Mouse (Mus musculus) CD4-positive, CD25-positive, alpha-beta regulatory T cell, adult 4 months (primary cell): ENCODE results near the gene Slc10a6. TPM values are rescaled to one million over a fixed set of nuclear protein-coding genes. Genes with fewer than 3 reads are reported as not detected.

Source experiments
- ATAC-seq: one replicate; pipeline ENCODE4 v1.8.0; 2017
- polyA plus RNA-seq, 2 experiments: library from polyadenylated mRNA; unstranded; fragments of 100-300 nt; shearing (Covaris generic); gene quantifications; one replicate each; pipeline ENCODE4 v1.2.1; 2017

Gene Slc10a6
- not detected for polyA plus RNA-seq

DNA sequence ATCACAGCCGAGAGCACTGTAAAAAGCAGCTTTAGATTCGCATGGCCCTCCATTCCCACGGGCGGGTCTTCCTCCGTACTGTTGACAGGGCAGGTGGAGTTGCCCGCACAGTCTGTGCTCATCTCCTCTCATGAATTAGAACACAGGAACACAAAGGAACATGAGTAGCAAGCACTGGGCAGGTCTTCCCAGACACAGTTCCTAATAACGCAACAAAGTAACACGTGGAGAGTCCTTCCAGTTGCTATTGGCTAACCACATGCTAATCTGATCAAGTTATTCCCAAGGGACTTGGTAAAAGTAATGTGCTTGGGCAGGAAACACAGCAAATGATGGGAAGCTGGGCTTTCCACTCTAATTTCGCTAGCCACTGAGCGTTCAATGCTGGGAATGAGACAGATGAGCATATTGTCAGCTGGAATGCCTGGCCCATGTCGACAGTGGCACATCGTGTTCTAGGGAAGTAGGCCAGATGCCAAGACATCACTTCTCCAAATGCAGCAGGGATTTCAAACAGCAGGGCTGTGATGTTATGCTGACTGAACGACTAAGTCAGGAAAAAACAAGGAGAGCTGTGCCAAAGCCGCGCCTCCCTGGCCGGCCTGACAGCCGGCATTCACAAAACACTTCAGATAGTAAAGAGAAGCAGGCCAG, at the start of gene Slc10a6:
Gene Slc10a6, minus strand, starts transcription at position 293 of the 654 bp plus-strand sequence.
- no peak for ATAC-seq

GRCm38 (mm10) chr5:103678974-103679373, 49.8 kb upstream of the Slc10a6 start:
- ATAC-seq = no peak

DNA sequence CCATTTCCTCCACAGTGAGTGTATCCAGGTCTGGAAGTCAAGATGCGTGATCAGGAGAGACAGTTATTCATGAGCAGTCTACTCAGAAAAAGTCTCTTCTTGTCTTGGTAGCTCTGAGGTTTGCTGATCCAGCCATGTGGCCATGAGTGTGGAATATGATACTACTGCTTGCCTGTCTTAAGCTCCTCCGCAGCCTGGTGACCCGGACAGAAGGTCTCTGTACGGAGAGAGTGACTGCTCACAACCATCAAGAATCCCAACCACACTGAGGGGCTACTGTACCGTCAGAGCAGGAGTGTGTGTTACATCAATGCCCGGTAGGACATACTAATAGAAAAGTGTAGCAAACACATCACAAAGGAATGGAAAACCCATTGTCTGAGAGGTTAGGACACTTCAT, 48.7 kb upstream of the Slc10a6 start:
- no peak for ATAC-seq

DNA sequence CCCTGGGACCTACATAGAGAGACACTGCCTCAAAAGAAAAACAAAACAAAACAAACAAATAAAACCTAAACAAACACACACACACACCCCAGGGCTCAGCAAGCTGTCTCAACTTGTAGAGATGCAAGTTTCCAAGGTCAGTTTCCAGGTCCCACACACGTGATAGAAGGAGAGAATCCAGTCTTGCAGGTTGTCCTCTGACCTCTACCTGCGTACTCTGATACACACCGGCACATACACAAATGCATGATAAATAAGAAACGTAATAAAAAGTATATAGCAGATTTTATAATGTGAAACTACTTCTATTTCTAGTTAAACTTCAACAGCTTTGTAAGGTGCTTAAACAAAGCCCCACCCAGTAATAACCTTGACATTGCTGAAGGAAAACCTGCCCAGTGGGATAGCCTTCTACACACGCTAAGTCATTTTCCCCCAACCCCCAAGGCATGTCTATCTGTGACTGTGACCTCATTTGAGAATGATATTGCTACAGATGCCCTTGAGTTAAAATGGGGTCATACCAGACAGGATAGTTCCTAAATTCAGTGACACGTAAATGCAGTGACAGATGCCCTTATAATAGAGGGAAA, 47.2 kb upstream of the Slc10a6 start:
- no peak for ATAC-seq

- no peak for ATAC-seq
These were observed 45.3 kb upstream of the Slc10a6 start for GRCm38 (mm10) chr5:103674482-103674881.

DNA sequence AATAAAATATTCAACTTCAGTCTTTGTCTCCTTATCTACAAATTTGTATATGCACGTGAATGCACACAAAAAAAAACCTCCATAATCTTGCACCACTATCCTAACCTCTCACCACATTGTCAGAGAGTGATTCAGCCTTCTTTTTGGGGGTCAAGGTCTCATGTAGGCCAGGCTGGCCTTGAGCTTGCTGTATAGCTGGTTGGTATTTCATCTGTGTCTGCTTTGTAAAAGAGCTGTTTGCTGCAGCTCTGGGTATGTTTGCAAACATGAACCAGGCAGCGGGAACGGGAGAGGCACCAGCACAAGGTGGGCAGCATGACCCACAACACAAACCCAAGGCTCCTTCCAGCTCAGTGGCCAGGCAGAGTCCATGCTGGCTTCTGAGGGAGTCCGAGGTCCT, 44.4 kb upstream of the Slc10a6 start:
- no peak for ATAC-seq

- no peak for ATAC-seq
These were observed 42.7 kb upstream of the Slc10a6 start for GRCm38 (mm10) chr5:103671858-103672257.

DNA sequence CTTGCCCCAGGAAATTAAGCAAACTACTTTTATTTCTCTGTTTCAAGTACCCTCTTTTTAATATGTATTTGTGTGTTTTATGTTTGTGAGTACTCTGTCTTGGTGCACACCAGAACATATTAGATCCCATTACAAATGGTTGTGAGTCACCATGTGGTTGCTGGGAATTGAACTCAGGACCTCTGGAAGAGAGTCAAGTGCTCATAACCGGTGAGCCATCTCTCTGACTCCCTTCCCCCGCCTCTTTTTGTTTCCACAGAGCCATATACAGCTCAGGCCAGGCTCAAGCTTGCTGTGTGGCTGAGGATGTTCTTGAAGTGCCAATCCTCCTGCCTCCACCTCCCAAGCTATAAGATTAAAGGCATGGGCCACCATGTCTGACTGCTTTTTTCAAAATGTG, 36.7 kb upstream of the Slc10a6 start:
- no peak for ATAC-seq

DNA sequence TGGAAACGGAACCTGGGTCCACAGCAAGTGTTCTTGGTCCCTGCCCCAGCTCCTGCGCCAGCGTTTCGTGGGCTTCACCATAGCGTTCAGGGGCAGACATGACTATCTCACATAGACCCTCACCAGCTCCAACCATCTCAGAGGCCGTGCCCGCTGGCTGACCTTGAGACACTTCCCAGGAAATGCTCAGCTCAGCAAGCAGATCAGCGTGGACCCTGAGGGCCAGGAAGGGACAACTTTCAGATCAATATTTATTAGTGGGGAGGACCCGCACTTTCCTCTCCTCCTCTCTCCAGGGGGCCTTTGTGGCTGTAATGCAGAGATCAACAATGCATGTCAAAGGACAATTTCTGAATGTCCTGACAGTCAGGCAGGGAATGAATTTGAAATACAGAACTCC, 35.7 kb upstream of the Slc10a6 start:
- ATAC-seq = no peak

- ATAC-seq = peak; percentile 56
These were observed 30.4 kb upstream of the Slc10a6 start for GRCm38 (mm10) chr5:103659571-103659970.

- ATAC-seq = no peak
These were observed 29.7 kb upstream of the Slc10a6 start for GRCm38 (mm10) chr5:103658921-103659320.

DNA sequence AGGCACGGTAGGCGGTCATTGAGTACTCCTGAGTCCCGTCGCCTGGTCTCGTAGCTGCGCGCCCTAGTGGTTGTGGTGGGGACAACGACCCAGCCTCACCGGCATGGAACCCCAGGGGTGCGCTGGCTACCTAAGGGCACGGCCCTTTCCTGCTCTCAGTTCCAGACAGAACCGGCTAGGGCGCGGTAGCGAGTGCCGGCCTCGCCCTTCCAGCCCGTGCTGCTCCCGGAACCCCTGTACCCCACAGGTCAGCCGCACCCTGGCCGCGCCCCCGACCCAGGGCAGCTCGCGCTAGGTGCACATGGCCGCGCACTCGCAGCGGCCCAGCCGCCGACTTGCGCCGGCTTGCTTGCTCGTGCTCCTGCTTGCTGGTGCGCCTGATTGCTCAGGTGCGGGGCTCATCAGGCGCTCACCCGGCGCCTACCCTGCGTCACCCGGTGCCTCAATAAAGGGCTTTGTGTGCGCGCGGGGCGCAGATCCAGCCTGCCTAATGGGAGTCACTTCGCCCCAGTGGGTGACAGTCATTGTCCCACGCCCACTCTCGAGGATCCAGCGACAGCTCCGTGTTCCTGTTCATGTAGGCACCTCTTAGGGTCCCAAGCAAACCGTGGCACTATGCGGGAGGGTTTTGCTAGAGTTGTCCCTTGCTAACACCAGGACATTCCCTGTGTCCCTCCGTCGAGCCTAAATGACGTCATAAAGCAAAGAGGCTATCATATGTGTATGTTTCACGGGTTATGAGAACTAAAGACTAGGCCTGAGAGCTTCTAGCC, 26.3 kb upstream of the Slc10a6 start, which contains the start of gene 1700016H13Rik:
Gene 1700016H13Rik, minus strand, starts transcription at position 665 of the 773 bp plus-strand sequence.
- ATAC-seq = peak; percentile 90

DNA sequence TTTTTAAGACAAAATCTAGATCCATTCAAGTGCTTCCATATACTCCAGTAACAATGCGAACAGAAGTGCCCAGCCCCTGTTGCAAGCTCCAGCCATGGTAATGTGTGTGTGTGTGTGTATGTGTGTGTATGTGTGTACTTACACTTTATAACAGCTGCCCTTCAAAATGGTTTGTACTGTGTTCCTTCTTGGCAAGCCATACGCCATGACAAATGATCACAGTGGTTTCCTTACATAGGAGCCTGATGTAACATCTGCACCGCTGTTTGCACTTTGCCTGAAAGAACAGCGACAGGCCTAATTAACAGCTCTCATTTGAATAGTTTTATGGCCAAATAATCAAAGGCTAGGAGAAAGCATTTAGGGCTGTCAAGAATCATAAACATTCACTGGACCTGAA, 25.6 kb upstream of the Slc10a6 start:
- ATAC-seq = no peak

- ATAC-seq = peak; percentile 31
These were observed 25.0 kb upstream of the Slc10a6 start for GRCm38 (mm10) chr5:103654225-103654624.

DNA sequence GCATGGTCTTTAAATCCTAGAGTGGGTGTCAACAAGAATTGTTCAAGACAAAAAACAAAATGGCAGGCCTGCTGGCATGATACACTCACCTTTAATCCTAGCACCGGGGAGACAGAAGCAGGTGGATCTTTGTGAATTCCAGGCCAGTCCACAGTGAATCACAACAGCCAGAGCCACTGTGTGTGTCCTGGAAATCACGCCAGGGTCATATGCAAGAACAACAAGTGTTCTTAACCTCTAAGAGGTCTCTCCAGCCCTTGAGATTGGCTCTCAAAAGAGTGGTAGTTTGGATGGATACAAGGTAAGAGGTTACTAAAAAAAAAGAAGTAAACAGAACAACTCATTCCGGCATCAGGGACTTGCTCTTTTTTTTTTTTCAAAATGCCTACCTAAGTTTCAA, 18.1 kb upstream of the Slc10a6 start:
- ATAC-seq = no peak

DNA sequence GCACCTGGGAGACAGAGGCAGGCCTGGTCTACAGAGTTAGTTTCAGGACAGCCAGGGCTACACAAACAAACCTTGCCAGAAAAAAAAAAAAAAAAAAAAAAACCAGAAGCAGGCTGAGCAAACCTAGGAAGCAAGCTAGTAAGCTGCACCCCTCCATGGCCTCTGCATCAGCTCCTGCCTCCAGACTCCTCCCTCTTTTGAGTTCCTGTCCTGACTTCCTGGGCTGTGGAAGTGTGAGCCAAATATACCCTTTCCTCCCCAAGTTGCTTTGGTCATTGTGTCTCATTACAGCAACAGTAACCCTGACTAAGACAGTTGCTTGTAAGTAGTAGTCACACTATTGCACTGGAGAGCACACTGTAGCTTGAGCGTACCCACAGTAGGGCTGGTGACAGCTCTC, 15.0 kb upstream of the Slc10a6 start:
- ATAC-seq = no peak

- no peak for ATAC-seq
These were observed 8.0 kb upstream of the Slc10a6 start for GRCm38 (mm10) chr5:103637162-103637561.

DNA sequence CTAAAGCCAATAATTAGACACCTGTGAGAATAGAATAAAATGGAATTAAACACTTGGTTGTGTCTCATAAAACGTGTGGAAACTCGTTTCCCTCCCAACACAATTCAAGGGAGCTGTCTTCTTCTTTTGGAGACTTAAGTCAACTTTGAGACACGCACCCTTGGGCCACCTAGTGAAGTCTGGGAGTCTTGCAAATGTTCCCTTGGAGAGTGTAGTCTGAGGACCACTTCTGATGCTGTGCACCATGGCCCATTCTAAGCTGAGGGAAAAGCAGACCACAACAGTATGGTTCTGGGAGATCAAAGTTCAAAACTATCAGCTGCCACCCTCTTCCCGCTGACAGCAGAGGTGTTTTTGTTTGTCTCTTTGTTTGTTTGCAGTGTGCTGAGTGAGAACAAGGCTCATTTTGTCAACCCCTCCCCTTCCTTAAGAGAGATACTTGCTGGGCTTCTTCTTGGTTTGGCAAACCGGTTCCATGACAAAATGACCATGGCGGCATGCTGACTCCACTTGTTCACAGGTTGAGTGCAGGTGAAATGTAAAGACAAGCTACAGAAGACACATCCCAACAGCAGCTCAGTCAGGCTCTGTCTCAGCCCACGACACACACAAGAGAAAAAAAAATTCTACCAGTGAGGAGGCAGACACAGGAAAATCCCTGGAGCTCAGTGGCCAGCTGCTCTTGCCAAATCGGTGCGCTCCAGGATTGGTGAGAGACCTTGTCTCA, 814 bp upstream of the Slc10a6 start:
- ATAC-seq = no peak

DNA sequence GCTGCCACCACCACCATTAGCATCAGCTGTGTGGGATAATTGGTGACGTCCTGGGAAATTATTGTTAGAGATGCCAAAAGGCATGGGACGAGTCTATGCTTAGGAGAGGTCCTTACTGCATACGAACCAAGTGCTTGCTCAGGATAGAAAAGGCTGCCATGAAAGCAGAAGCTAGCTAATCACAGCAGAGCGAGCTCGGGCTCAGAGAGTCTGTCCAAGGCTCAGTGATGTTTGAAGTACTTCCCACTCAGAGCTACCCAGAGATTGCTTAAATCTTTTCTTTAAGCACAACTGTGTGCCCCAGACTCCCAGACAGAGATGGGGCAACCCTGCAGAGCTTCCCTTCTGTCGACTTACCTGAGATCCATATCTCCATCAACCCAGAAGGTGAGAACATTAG, 704 bp downstream of the Slc10a6 start:
- ATAC-seq = no peak

GRCm38 (mm10) chr5:103624831-103625230, 4.4 kb downstream of the Slc10a6 start:
- no peak for ATAC-seq

GRCm38 (mm10) chr5:103622321-103622720, 6.9 kb downstream of the Slc10a6 start:
- ATAC-seq = no peak

GRCm38 (mm10) chr5:103620301-103620973, 8.8 kb downstream of the Slc10a6 start:
- ATAC-seq = no peak

DNA sequence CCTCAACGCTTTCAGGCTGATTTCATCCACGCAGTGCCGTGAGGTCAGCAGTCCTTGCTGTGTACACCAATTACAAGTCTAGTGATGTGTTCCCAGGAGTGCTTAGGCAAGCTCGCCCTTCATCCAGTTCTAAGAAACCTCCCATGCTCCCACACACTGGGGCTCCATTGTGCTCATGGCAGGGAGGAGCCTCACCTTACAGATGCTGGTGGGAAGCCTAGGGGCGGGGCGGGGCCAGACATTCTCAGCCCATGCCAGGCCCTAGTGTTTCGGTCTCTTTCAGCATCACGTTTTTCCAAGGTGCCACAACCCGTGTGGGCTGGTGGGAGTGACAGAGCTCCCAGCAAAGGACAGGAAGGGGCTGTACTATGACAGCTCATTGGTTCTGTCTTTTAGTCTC, 12.0 kb downstream of the Slc10a6 start:
- ATAC-seq = no peak
